Mouse (Mus musculus) lung, embryonic 14.5 days (tissue): Measurements from ENCODE around the gene Plin3. TPM values are rescaled to one million over a fixed set of nuclear protein-coding genes. Genes with fewer than 3 reads are reported as not detected.

Source experiments
- ATAC-seq: fragments of 200-750 bp; cut with Nextera tagmentation; 2 replicates; pipeline ENCODE4 v1.8.0; 2017; ENCODE audit warnings: mild to moderate bottlenecking, moderate TSS enrichment, moderate library complexity; ENCODE audit not compliant: insufficient read depth
- DNase-seq: peaks from one replicate; pipeline ENCODE4 v3.0.0-alpha.2; 2015
- H3K27ac ChIP-seq: fragments of 300-500 bp; sonication (generic); 2 replicates; pipeline ENCODE4 v1.5.1; 2014; ENCODE audit warnings: low read depth, mild to moderate bottlenecking, moderate library complexity
- H3K27me3 ChIP-seq: fragments of 300-500 bp; sonication (generic); 2 replicates; pipeline ENCODE4 v1.6.1; 2014; ENCODE audit warnings: low read length, control low read depth; ENCODE audit not compliant: insufficient read depth
- H3K36me3 ChIP-seq: fragments of 300-500 bp; sonication (generic); 2 replicates; pipeline ENCODE4 v1.6.1; 2014; ENCODE audit warnings: control low read depth; ENCODE audit not compliant: insufficient read depth
- H3K4me1 ChIP-seq: fragments of 300-500 bp; sonication (generic); 2 replicates; pipeline ENCODE4 v1.6.1; 2014; ENCODE audit warnings: antibody characterized with exemption, control low read depth; ENCODE audit not compliant: insufficient read depth
- H3K4me2 ChIP-seq: fragments of 300-500 bp; sonication (generic); 2 replicates; pipeline ENCODE4 v1.6.1; 2014; ENCODE audit warnings: mild to moderate bottlenecking
- H3K4me3 ChIP-seq: fragments of 300-500 bp; sonication (generic); 2 replicates; pipeline ENCODE4 v1.5.1; 2014; ENCODE audit warnings: low read depth, low read length
- H3K9ac ChIP-seq: fragments of 300-500 bp; sonication (generic); 2 replicates; pipeline ENCODE4 v1.6.1; 2014
- H3K9me3 ChIP-seq: fragments of 300-500 bp; sonication (generic); 2 replicates; pipeline ENCODE4 v1.6.1; 2016; ENCODE audit warnings: low read depth, low read length, control low read depth
- CTCF ChIP-seq: IDR thresholded peaks from 2 replicates; pipeline ENCODE4 v1.5.1; 2016; ENCODE audit warnings: antibody characterized with exemption, low read depth
- WGBS: fragments of 180-500 bp; shearing (Covaris S2); extraction: QIAGEN DNeasy Blood & Tissue Kit; methylation state at CpG from one replicate; pipeline ENCODE4 v1.1.7; 2014; 5-methylcytosine and 5-hydroxymethylcytosine counted together
- polyA plus RNA-seq: library from polyadenylated mRNA; unstranded; fragments of >200 nt; fragmentation: Nextera tagmentation; extraction: Ambion mirVana; gene quantifications from 2 replicates; pipeline ENCODE4 v1.2.1, GENCODE M21; 2014

The Plin3 gene
- polyA plus RNA-seq, 1 experiment from 2014 or later = 71.0 TPM

- 68% methylated on average over 3 of the region's 3 CpGs for WGBS
- H3K9ac ChIP-seq = no peak overlapping the region
Observed at GRCm38 (mm10) chr17:56330345-56330744, 37.7 kb upstream of the Plin3 start.

GRCm38 (mm10) chr17:56329267-56329666 lies 36.6 kb upstream of the Plin3 start:
- H3K9me3 ChIP-seq = no peaks in the 10 kb centered on the region
- H3K4me1 ChIP-seq = no peaks in the 10 kb centered on the region; the same call in 1 of the 2 replicates
- H3K4me2 ChIP-seq = no peak overlapping the region
- no peak overlapping the region for H3K4me3 ChIP-seq
- DNase-seq (no peak), ATAC-seq (no peak)
- no peaks in the 10 kb centered on the region for H3K27me3 ChIP-seq
- H3K27ac ChIP-seq = no peak overlapping the region
- no peak overlapping the region for H3K9ac ChIP-seq
- TF ChIP-seq CTCF = no peak
- H3K36me3 ChIP-seq = peaks cover 5% of the 10 kb centered on the region

More at GRCm38 (mm10) chr17:56330345-56330744, 37.7 kb upstream of the Plin3 start:
- DNase-seq (no peak), ATAC-seq (no peak)
- no peak for TF ChIP-seq CTCF
- no peaks in the 10 kb centered on the region for H3K27me3 ChIP-seq
- no peaks in the 10 kb centered on the region; the same call in 1 of the 2 replicates for H3K4me1 ChIP-seq
- H3K27ac ChIP-seq = no peak overlapping the region
- H3K9me3 ChIP-seq = no peaks in the 10 kb centered on the region
- H3K4me3 ChIP-seq = no peak overlapping the region
- 0 out of 2 replicates have a peak, but pooled peaks cover 3% of the 10 kb centered on the region for H3K36me3 ChIP-seq
- H3K4me2 ChIP-seq = no peak overlapping the region

DNA sequence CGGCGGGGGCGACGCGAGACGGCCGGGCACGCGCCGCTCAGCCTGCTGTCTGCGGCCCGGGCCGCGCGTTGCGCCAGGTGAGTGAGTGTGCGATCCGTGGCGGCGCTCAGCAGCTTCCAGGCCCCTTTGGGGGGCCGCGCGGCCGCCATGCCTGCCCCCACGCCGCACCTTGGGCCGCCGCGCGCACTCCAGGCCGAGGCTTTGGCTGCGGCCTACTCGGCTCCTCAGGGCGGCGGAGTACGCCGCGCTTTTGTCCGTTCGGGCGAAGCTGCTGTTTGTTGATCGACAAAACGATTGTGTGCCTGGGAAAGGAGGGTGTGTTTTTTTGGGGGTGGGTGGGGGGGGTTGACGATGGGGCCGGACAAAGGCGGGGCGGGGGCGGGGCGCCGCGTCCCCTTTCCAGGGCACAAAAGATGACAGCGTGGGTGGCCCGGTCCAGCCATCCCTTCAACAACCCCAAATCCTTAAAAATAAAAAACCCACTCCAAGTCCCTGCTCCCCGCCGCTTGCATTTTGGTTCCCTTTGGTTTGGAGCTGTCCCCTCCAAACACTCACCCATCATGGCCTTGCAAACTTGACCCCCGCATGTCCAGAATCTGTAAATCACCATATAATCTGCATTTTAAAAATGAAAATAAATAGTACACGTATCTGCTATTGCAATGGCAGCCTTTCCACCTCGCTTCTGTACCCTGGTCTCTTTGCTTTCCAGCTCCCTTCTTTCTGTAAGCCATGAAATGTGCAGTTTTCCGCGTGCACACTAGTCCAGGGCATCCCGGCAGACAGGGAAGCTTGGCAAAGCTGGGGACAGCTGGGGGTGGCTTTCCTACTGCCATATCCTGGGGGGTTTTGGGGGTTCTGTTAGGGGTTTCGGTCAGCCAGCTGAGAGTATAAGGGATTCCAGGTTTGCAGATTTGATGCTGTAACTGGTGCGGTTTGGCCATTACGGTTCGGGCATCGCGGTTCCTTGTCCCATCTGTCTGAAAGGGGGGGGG lies 33.8 kb upstream of the Plin3 start:
- Histone ChIP-seq H3K9me3 (no peaks in the 10 kb centered on the region), H3K9ac (peak overlapping the region; percentile 89), H3K4me3 (peak overlapping the region; percentile 89), H3K27ac (peak overlapping the region; percentile 96), H3K4me1 (no peaks in the 10 kb centered on the region; the same call in 1 of the 2 replicates), H3K36me3 (peaks cover 27% of the 10 kb centered on the region), H3K4me2 (peak overlapping the region; percentile 98), H3K27me3 (no peaks in the 10 kb centered on the region)
- peak; percentile 54 for ATAC-seq
- peak; percentile 55 for DNase-seq
- WGBS = 2% methylated on average over 65 of the region's 67 CpGs
- no peak for TF ChIP-seq CTCF

DNA sequence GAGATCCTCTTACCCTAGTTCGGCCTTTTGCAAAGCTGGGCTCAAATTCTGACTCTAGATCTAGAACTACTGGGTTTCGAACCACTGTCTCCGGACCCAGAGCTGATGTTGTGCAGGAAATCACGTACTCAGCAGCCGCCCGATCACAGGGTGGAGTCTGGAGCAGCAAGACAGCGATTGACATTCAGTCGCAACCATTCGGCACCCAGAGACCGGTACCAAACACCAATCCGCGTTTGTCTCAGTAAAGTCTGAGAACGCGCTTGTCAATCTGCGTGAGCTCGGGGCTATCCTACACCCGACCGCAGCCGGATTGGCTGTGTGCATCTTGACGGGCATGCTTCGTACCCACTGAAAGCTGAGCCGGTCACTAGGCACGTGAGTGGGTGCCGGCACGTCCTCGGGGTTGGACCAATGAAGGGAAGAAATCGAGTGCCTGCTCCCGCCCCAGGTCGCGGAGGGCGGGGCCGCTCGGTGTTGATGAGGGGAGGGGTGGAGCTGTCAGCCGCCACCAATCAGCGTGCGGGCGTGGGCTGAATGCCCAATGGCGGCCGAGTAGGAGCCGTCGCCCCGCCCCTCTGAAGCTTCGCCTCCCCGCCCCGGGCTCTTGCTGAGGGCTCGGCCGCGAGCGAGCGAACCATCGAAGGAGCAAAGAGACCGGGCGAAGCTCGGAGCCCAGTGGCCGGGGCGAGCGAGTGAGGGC lies 32.9 kb upstream of the Plin3 start, which contains the start of gene Kdm4b:
Gene Kdm4b (plus strand): TSS at position 613 of the 703 bp plus-strand sequence.
- under 1% methylated on average over 57 of the region's 57 CpGs for WGBS
- H3K36me3 ChIP-seq = peaks cover 36% of the 10 kb centered on the region
- peak within 1 kb of the TSS; percentile 89 for H3K9ac ChIP-seq
- DNase-seq = peak; percentile 99
- peak within 1 kb of the TSS; percentile 89 for H3K4me3 ChIP-seq
- H3K27ac ChIP-seq = peak within 1 kb of the TSS; percentile 96
- no peak for TF ChIP-seq CTCF
- ATAC-seq = peak; percentile 100
- H3K9me3 ChIP-seq = no peaks in the 10 kb centered on the region
- no peaks in the 10 kb centered on the region for H3K27me3 ChIP-seq
- no peaks in the 10 kb centered on the region; the same call in 1 of the 2 replicates for H3K4me1 ChIP-seq
- H3K4me2 ChIP-seq = peak within 1 kb of the TSS; percentile 98

DNA sequence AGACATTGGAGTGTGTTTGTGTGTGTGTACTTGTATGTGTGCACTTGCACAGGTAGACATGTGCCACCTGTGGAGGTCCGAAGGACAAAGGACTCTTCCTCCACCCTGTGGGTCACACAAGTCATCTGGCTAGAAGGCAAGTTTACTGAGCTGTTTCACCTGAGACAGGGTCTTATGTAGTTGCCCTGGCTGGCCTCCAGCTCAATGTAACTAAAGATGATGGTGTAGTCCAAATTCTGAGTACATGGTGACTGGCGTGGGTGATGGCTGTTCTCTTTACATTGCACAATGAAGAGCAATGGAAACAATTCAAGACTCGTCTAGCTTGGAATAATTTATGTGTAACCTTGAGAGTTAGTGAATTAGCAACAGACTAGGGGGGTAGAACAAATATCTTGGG lies 31.7 kb upstream of the Plin3 start:
- no peaks in the 10 kb centered on the region; the same call in 1 of the 2 replicates for H3K4me1 ChIP-seq
- TF ChIP-seq CTCF = no peak
- no peak for ATAC-seq
- H3K4me3 ChIP-seq = no peak overlapping the region
- no peaks in the 10 kb centered on the region for H3K9me3 ChIP-seq
- H3K4me2 ChIP-seq = no peak overlapping the region; the same call in 1 of the 2 replicates
- no peak overlapping the region for H3K9ac ChIP-seq
- peaks cover 48% of the 10 kb centered on the region for H3K36me3 ChIP-seq
- 62% methylated on average over 3 of the region's 3 CpGs for WGBS
- H3K27ac ChIP-seq = 0 out of 2 replicates have a peak overlapping the region, but pooled peaks have one; percentile 12
- no peaks in the 10 kb centered on the region for H3K27me3 ChIP-seq
- peak; percentile 19 for DNase-seq

DNA sequence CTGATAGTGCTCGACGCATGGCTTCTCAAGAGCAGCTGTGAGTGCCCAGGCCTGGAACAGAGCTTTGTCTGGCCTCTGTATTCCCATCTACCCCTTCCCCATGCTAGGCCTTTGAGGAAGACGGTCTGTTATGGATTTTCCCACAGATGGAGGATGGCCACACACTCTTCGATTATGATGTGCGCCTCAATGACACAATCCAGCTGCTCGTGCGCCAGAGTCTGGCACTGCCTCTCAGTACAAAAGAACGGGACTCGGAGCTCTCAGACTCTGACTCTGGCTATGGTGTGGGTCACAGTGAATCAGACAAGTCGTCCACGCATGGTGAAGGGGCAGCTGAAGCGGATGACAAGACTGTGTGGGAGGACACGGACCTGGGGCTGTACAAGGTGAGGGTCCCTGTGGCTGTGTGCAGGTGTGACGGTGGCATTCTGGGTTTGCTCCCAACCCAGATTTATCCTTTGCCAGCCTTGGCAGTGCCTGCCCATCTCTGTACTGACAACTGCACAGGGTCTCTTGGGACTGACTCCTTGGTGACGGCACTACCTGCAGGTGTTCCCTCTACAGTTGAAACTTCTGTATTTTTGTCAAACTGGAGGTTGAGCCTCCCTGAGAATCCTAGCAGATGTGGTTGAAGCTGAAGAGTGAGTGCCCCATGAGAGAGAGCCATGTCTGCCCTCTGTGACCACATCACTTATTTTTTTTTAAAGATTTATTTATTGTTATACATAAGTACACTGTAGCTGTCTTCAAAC lies 16.7 kb upstream of the Plin3 start:
- no peaks in the 10 kb centered on the region for H3K9me3 ChIP-seq
- H3K4me3 ChIP-seq = no peak overlapping the region
- H3K36me3 ChIP-seq = peaks cover 93% of the 10 kb centered on the region
- H3K4me1 ChIP-seq = peaks cover 8% of the 10 kb centered on the region; the same call in 1 of the 2 replicates
- no peak overlapping the region for H3K27ac ChIP-seq
- no peak for ATAC-seq
- H3K9ac ChIP-seq = no peak overlapping the region
- DNase-seq = peak; percentile 46
- 71% methylated on average over 15 of the region's 15 CpGs for WGBS
- H3K27me3 ChIP-seq = no peaks in the 10 kb centered on the region
- H3K4me2 ChIP-seq = no peak overlapping the region
- no peak for TF ChIP-seq CTCF
